Mouse (Mus musculus) cerebellum, adult 9-10 months (tissue): ENCODE results near the gene Camkk2.

Source experiments
- DNase-seq: peaks from one replicate; pipeline ENCODE4 v3.0.0; 2022

Camkk2 gene

GRCm38 (mm10) chr5:122779277-122779834, at the start of gene Camkk2:
TSS of gene Camkk2 (minus strand) at chr5:122779409.
- peak; percentile 82 for DNase-seq

GRCm38 (mm10) chr5:122825099-122825498, 45.9 kb upstream of the Camkk2 start:
- no peak for DNase-seq

- DNase-seq, result no peak
Measured at GRCm38 (mm10) chr5:122824450-122824849, 45.2 kb upstream of the Camkk2 start.

- no peak for DNase-seq
Measured at GRCm38 (mm10) chr5:122823976-122824375, 44.8 kb upstream of the Camkk2 start.

- DNase-seq, result no peak
Measured at GRCm38 (mm10) chr5:122822441-122822840, 43.2 kb upstream of the Camkk2 start.

- no peak for DNase-seq
Measured at GRCm38 (mm10) chr5:122821524-122821885, 42.3 kb upstream of the Camkk2 start.

GRCm38 (mm10) chr5:122820777-122821523, 41.7 kb upstream of the Camkk2 start, which contains the start of gene Anapc5:
TSS of gene Anapc5 (minus strand) at chr5:122821339.
- DNase-seq, result peak; percentile 96

- no peak for DNase-seq
Measured at GRCm38 (mm10) chr5:122812699-122813098, 33.5 kb upstream of the Camkk2 start.

- peak; percentile 69 for DNase-seq
Measured at GRCm38 (mm10) chr5:122811364-122812079, 32.3 kb upstream of the Camkk2 start.

GRCm38 (mm10) chr5:122805503-122805902, 26.3 kb upstream of the Camkk2 start:
- no peak for DNase-seq

- no peak for DNase-seq
Measured at GRCm38 (mm10) chr5:122802706-122803105, 23.5 kb upstream of the Camkk2 start.

- no peak for DNase-seq
Measured at GRCm38 (mm10) chr5:122801684-122802083, 22.5 kb upstream of the Camkk2 start.

GRCm38 (mm10) chr5:122800345-122801010, 21.3 kb upstream of the Camkk2 start:
- peak; percentile 83 for DNase-seq

GRCm38 (mm10) chr5:122799379-122800344, 20.5 kb upstream of the Camkk2 start:
- DNase-seq, result no peak

GRCm38 (mm10) chr5:122798557-122799378, 19.6 kb upstream of the Camkk2 start:
- peak; percentile 65 for DNase-seq

- no peak for DNase-seq
Measured at GRCm38 (mm10) chr5:122797866-122798265, 18.7 kb upstream of the Camkk2 start.

- DNase-seq, result no peak
Measured at GRCm38 (mm10) chr5:122788696-122789095, 9.5 kb upstream of the Camkk2 start.

GRCm38 (mm10) chr5:122786035-122786819, 7.0 kb upstream of the Camkk2 start:
- no peak for DNase-seq

GRCm38 (mm10) chr5:122783726-122784406, 4.7 kb upstream of the Camkk2 start:
- DNase-seq, result no peak

- no peak for DNase-seq
Measured at GRCm38 (mm10) chr5:122782066-122782465, 2.9 kb upstream of the Camkk2 start.
